Mouse (Mus musculus): ENCODE data around the gene Retreg3. TPM values are rescaled to one million over a fixed set of nuclear protein-coding genes. Genes with fewer than 3 reads are reported as not detected.

Retreg3 gene
- polyA plus RNA-seq, 1 experiment from 2014 or later: 22.8 TPM

DNA sequence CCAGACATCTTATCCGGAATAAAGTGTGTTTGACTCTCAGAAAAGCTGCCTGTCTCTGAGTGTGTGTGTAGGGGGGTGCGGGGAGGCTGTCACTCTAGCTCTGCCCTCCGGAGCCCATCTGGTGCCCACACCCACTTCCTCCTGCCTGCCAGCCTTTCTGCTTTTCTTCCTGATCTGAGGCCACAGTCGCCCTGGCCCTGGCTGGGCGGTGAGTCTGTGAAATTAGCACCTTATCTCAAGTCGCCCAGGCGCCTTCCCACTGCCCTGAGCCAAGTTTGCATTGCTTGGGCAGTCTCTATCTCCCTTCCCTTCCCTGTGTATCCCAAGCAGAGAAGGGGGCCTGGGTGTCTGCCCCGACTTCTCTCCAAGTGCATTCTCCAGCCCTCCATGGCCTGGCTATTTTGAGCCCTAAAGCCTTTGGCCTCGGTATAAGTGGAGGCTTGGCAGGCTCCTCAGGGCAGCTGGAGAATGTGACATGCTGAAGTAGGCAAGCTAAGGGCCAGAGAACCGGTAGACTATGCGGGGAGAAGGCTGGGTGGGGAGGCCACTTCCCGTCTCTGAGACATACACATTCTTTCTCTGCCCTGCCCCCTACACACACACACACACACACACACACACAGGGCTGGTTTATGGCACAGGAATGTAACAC lies 55.9 kb downstream of the Retreg3 start:
- peaks cover 17% of the 10 kb centered on the region for H3K36me3 ChIP-seq (ENCODE audit: control insufficient read depth, insufficient read depth, low read length)
- no peak overlapping the region for H3K4me3 ChIP-seq (ENCODE audit: low read length)
- no peak for ATAC-seq
- no peaks in the 10 kb centered on the region for H3K27me3 ChIP-seq (replicated peaks; ENCODE audit: control insufficient read depth, insufficient read depth, low read length)
- peak overlapping the region; percentile 55 for H3K27ac ChIP-seq (ENCODE audit: low read depth, low read length)
- H3K4me1 ChIP-seq (ENCODE audit: control insufficient read depth, insufficient read depth, low read depth, low read length): peaks cover 6% of the 10 kb centered on the region
- no peak overlapping the region for H3K9ac ChIP-seq (ENCODE audit: low read depth, low read length)
- 56% methylated on average over 12 of the region's 12 CpGs for WGBS
- H3K9me3 ChIP-seq (ENCODE audit: control insufficient read depth, low read length): no peaks in the 10 kb centered on the region
- no peak overlapping the region for H3K4me2 ChIP-seq (ENCODE audit: low read length)

DNA sequence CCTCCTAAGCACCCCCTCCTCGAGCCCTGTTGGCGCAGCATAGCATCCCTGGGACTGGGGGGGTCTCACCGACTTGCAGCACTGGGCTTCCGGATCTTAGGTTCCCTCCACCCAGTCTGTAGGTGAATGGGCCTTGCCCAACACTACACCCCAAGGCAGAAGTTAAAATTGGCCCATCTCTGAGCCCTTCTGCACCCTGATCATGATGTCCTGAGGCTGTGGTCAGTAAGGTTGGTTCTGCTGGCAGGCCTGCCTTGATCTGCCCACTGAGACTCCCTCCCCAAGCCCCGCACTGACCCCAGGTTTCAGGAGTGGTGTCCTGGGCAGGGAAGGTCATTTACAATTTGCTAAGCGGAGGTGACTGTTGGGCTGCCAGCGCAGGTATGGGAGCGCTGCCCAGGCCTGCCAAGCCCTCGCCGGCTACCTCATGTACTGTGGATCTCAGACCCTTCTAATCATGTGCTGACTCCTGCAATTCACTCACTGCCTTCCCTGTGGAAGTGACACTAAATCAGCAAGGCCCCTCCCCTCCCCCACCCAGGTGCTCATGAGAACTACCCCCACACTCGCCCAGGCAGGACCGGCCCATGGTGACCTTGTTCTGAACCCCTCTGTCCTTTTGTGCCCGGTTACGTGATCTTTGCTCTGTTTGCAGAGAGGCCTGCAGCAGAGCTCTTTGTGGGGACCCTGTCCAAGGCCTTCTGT lies 56.6 kb downstream of the Retreg3 start:
- WGBS: 72% methylated on average over 14 of the region's 14 CpGs
- Histone ChIP-seq H3K4me3 (ENCODE audit: low read length) (no peak overlapping the region), H3K27ac (ENCODE audit: low read depth, low read length) (peak overlapping the region; percentile 55), H3K9me3 (ENCODE audit: control insufficient read depth, low read length) (no peaks in the 10 kb centered on the region), H3K27me3 (replicated peaks; ENCODE audit: control insufficient read depth, insufficient read depth, low read length) (no peaks in the 10 kb centered on the region), H3K4me1 (ENCODE audit: control insufficient read depth, insufficient read depth, low read depth, low read length) (peaks cover 6% of the 10 kb centered on the region), H3K36me3 (ENCODE audit: control insufficient read depth, insufficient read depth, low read length) (peaks cover 20% of the 10 kb centered on the region), H3K4me2 (ENCODE audit: low read length) (no peak overlapping the region), H3K9ac (ENCODE audit: low read depth, low read length) (no peak overlapping the region)
- no peak for ATAC-seq

DNA sequence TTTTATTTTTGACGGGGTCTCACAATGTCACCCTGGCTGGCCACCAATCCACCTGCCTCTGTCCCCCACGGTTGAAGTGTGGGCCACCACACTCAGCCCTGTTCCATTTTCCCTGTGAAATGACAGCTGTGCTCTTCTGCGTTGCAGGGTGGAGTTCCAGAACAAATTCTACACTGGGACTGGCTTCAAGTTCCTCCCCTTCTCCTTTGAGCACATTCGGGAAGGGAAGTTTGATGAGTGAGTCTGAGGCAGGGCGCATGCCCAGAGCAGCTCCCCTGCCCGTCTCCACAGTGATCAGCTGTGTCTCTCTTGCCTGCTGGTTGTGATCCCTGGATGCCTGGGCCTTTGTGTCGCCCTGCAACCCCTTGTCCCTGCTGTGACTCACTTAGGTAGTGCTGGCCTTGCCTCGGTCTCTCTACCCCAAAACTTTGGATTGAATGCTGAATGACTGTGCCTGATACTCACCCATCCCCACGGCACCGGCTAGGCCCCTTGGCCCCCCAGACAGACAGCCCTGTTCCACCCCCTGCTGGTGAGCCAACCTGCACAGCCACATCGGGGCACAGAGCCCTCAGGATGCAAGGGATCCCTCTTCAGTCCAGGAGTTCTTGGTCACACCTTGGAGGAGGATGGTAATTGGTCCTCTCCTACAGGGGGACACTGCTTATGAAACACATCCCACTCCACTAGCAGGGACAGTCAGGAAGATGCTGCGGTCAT lies 57.4 kb downstream of the Retreg3 start:
- Histone ChIP-seq H3K36me3 (ENCODE audit: control insufficient read depth, insufficient read depth, low read length) (peaks cover 24% of the 10 kb centered on the region), H3K27me3 (replicated peaks; ENCODE audit: control insufficient read depth, insufficient read depth, low read length) (no peaks in the 10 kb centered on the region), H3K27ac (ENCODE audit: low read depth, low read length) (no peak overlapping the region), H3K9ac (ENCODE audit: low read depth, low read length) (no peak overlapping the region), H3K4me3 (ENCODE audit: low read length) (no peak overlapping the region), H3K4me2 (ENCODE audit: low read length) (no peak overlapping the region), H3K4me1 (ENCODE audit: control insufficient read depth, insufficient read depth, low read depth, low read length) (peaks cover 6% of the 10 kb centered on the region), H3K9me3 (ENCODE audit: control insufficient read depth, low read length) (no peaks in the 10 kb centered on the region)
- no peak for ATAC-seq
- 72% methylated on average over 12 of the region's 12 CpGs for WGBS

- Histone ChIP-seq H3K9me3 (ENCODE audit: control insufficient read depth, low read length) (no peaks in the 10 kb centered on the region), H3K36me3 (ENCODE audit: control insufficient read depth, insufficient read depth, low read length) (peaks cover 34% of the 10 kb centered on the region), H3K27ac (ENCODE audit: low read depth, low read length) (no peak overlapping the region), H3K9ac (ENCODE audit: low read depth, low read length) (no peak overlapping the region), H3K4me2 (ENCODE audit: low read length) (no peak overlapping the region), H3K27me3 (replicated peaks; ENCODE audit: control insufficient read depth, insufficient read depth, low read length) (no peaks in the 10 kb centered on the region), H3K4me3 (ENCODE audit: low read length) (no peak overlapping the region), H3K4me1 (ENCODE audit: control insufficient read depth, insufficient read depth, low read depth, low read length) (no peaks in the 10 kb centered on the region; the same call in 1 of the 2 replicates)
- no peak for ATAC-seq
- 94% methylated on average over 5 of the region's 5 CpGs for WGBS
Measured at GRCm38 (mm10) chr11:101061049-101061448, 58.6 kb downstream of the Retreg3 start.

- WGBS: 67% methylated on average over 8 of the region's 8 CpGs
- H3K36me3 ChIP-seq (ENCODE audit: control insufficient read depth, insufficient read depth, low read length): peaks cover 42% of the 10 kb centered on the region
- H3K4me3 ChIP-seq (ENCODE audit: low read length): no peak overlapping the region
- no peaks in the 10 kb centered on the region for H3K27me3 ChIP-seq (replicated peaks; ENCODE audit: control insufficient read depth, insufficient read depth, low read length)
- H3K9me3 ChIP-seq (ENCODE audit: control insufficient read depth, low read length): no peaks in the 10 kb centered on the region
- no peak for ATAC-seq
- H3K4me1 ChIP-seq (ENCODE audit: control insufficient read depth, insufficient read depth, low read depth, low read length): no peaks in the 10 kb centered on the region; the same call in 1 of the 2 replicates
- H3K9ac ChIP-seq (ENCODE audit: low read depth, low read length): 0 out of 2 replicates have a peak overlapping the region, but pooled peaks have one; percentile 23
- peak overlapping the region; percentile 59 for H3K27ac ChIP-seq (ENCODE audit: low read depth, low read length)
- no peak overlapping the region for H3K4me2 ChIP-seq (ENCODE audit: low read length)
Measured at GRCm38 (mm10) chr11:101060126-101060525, 59.6 kb downstream of the Retreg3 start.

DNA sequence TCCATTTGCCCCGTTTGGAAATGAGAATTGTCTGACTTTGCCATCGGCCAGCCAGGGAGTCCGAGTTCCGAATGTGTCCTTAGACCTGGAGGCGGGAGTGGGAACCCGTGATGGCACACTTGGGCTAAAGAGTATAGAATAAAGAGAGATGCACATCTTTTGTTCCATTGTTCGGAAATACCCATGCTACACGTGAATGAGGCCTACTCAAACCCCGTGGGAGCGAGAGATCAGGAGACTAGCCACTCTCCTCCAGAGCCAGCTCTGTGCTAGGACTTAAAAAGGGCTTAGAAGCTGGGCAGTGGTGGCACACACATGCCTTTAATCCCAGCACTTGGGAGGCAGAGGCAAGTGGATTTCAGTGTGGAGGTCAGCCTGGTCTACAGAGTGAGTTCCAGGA lies 60.2 kb downstream of the Retreg3 start:
- no peaks in the 10 kb centered on the region for H3K9me3 ChIP-seq (ENCODE audit: control insufficient read depth, low read length)
- H3K27ac ChIP-seq (ENCODE audit: low read depth, low read length): peak overlapping the region; percentile 59; the same call in 1 of the 2 replicates
- peak overlapping the region; percentile 28; the same call in 1 of the 2 replicates for H3K9ac ChIP-seq (ENCODE audit: low read depth, low read length)
- peaks cover 46% of the 10 kb centered on the region for H3K36me3 ChIP-seq (ENCODE audit: control insufficient read depth, insufficient read depth, low read length)
- ATAC-seq: no peak
- no peaks in the 10 kb centered on the region for H3K27me3 ChIP-seq (replicated peaks; ENCODE audit: control insufficient read depth, insufficient read depth, low read length)
- no peaks in the 10 kb centered on the region; the same call in 1 of the 2 replicates for H3K4me1 ChIP-seq (ENCODE audit: control insufficient read depth, insufficient read depth, low read depth, low read length)
- no peak overlapping the region for H3K4me3 ChIP-seq (ENCODE audit: low read length)
- no peak overlapping the region for H3K4me2 ChIP-seq (ENCODE audit: low read length)
- 74% methylated on average over 10 of the region's 10 CpGs for WGBS

DNA sequence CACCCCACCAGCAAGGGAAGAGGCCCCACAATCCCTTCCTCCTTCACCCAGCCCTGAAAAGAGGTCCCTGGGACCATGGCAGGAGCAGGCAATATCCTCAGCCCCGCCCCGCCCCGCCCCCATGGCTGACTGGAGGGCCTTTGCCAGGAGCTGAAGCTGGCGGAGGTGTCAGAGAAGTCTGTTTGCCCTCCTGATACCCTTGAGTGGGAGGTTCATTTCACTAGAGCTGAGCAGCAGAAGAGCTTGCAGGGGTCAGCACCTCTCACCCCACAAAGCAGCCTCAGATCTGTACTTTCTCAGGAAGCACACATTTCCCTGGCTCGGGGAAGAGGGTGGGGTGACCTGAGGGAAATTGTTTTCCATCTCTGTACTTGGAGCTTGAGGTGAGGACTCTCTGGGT lies 61.0 kb downstream of the Retreg3 start:
- Histone ChIP-seq H3K9ac (ENCODE audit: low read depth, low read length) (no peak overlapping the region), H3K4me3 (ENCODE audit: low read length) (no peak overlapping the region), H3K9me3 (ENCODE audit: control insufficient read depth, low read length) (no peaks in the 10 kb centered on the region), H3K27ac (ENCODE audit: low read depth, low read length) (no peak overlapping the region), H3K4me1 (ENCODE audit: control insufficient read depth, insufficient read depth, low read depth, low read length) (no peaks in the 10 kb centered on the region; the same call in 1 of the 2 replicates), H3K36me3 (ENCODE audit: control insufficient read depth, insufficient read depth, low read length) (peaks cover 46% of the 10 kb centered on the region), H3K27me3 (replicated peaks; ENCODE audit: control insufficient read depth, insufficient read depth, low read length) (no peaks in the 10 kb centered on the region), H3K4me2 (ENCODE audit: low read length) (no peak overlapping the region)
- WGBS: 80% methylated on average over 5 of the region's 5 CpGs
- no peak for ATAC-seq

GRCm38 (mm10) chr11:101057860-101058259 lies 61.8 kb downstream of the Retreg3 start:
- H3K9ac ChIP-seq (ENCODE audit: low read depth, low read length): no peak overlapping the region
- no peak overlapping the region for H3K4me3 ChIP-seq (ENCODE audit: low read length)
- ATAC-seq: no peak
- no peaks in the 10 kb centered on the region for H3K27me3 ChIP-seq (replicated peaks; ENCODE audit: control insufficient read depth, insufficient read depth, low read length)
- H3K4me2 ChIP-seq (ENCODE audit: low read length): no peak overlapping the region
- no peaks in the 10 kb centered on the region; the same call in 1 of the 2 replicates for H3K4me1 ChIP-seq (ENCODE audit: control insufficient read depth, insufficient read depth, low read depth, low read length)
- H3K36me3 ChIP-seq (ENCODE audit: control insufficient read depth, insufficient read depth, low read length): peaks cover 45% of the 10 kb centered on the region
- no peaks in the 10 kb centered on the region for H3K9me3 ChIP-seq (ENCODE audit: control insufficient read depth, low read length)
- 28% methylated on average over 5 of the region's 5 CpGs for WGBS
- no peak overlapping the region for H3K27ac ChIP-seq (ENCODE audit: low read depth, low read length)

GRCm38 (mm10) chr11:101056885-101057284 lies 62.8 kb downstream of the Retreg3 start:
- WGBS: 57% methylated on average over 8 of the region's 8 CpGs
- ATAC-seq: no peak
- H3K27ac ChIP-seq (ENCODE audit: low read depth, low read length): no peak overlapping the region

More at GRCm38 (mm10) chr11:101056885-101057284, 62.8 kb downstream of the Retreg3 start:
- Histone ChIP-seq H3K9ac (ENCODE audit: low read depth, low read length) (no peak overlapping the region), H3K4me2 (ENCODE audit: low read length) (no peak overlapping the region), H3K36me3 (ENCODE audit: control insufficient read depth, insufficient read depth, low read length) (peaks cover 46% of the 10 kb centered on the region), H3K4me1 (ENCODE audit: control insufficient read depth, insufficient read depth, low read depth, low read length) (no peaks in the 10 kb centered on the region; the same call in 1 of the 2 replicates), H3K4me3 (ENCODE audit: low read length) (no peak overlapping the region), H3K27me3 (replicated peaks; ENCODE audit: control insufficient read depth, insufficient read depth, low read length) (no peaks in the 10 kb centered on the region), H3K9me3 (ENCODE audit: control insufficient read depth, low read length) (no peaks in the 10 kb centered on the region)

Measured in hindbrain, embryonic 16.5 days (tissue).